Mouse (Mus musculus) stomach, embryonic 15.5 days (tissue): ENCODE data around the gene Olfr1418. TPM values are rescaled to one million over a fixed set of nuclear protein-coding genes. Genes with fewer than 3 reads are reported as not detected.
"Not testable (repeated sequence)": the region's sequence is repeated elsewhere in the genome, so short reads cannot be mapped to it uniquely, and the experiment has no call there.

Experiments used
- ATAC-seq: fragments of 200-750 bp; cut with Nextera tagmentation; 2 replicates; pipeline ENCODE4 v1.8.0; 2017; ENCODE audit warnings: low read depth, moderate number of reproducible peaks, moderate TSS enrichment; ENCODE audit not compliant: insufficient read depth, low FRiP score
- H3K27ac ChIP-seq: fragments of 300-500 bp; sonication (generic); 2 replicates; pipeline ENCODE4 v1.5.1; 2015; ENCODE audit warnings: mild to moderate bottlenecking, inconsistent platforms
- H3K27me3 ChIP-seq: fragments of 300-500 bp; sonication (generic); replicated peaks from 2 replicates; pipeline ENCODE4 v1.6.1; 2015; ENCODE audit warnings: inconsistent platforms
- H3K36me3 ChIP-seq: fragments of 300-500 bp; sonication (generic); 2 replicates; pipeline ENCODE4 v1.6.1; 2015; ENCODE audit warnings: inconsistent platforms
- H3K4me1 ChIP-seq: fragments of 300-500 bp; sonication (generic); 2 replicates; pipeline ENCODE4 v1.6.1; 2015; ENCODE audit warnings: inconsistent platforms
- H3K4me2 ChIP-seq: fragments of 300-500 bp; sonication (generic); 2 replicates; pipeline ENCODE4 v1.6.1; 2015; ENCODE audit warnings: mild to moderate bottlenecking, inconsistent platforms
- H3K4me3 ChIP-seq: fragments of 300-500 bp; sonication (generic); replicated peaks from 2 replicates; pipeline ENCODE4 v1.5.1; 2015; ENCODE audit warnings: inconsistent platforms
- H3K9ac ChIP-seq: fragments of 300-500 bp; sonication (generic); 2 replicates; pipeline ENCODE4 v1.6.1; 2015; ENCODE audit warnings: inconsistent platforms
- H3K9me3 ChIP-seq: fragments of 300-500 bp; sonication (generic); 2 replicates; pipeline ENCODE4 v1.6.1; 2016; ENCODE audit warnings: inconsistent platforms
- WGBS: fragments of 180-500 bp; shearing (Covaris S2); methylation state at CpG from one replicate; pipeline ENCODE4 v1.1.7; 2015; 5-methylcytosine and 5-hydroxymethylcytosine counted together
- polyA plus RNA-seq: library from polyadenylated mRNA; unstranded; fragments of >200 nt; fragmentation: Nextera tagmentation; extraction: Ambion mirVana; gene quantifications from 2 replicates; pipeline ENCODE4 v1.2.1, GENCODE M21; 2015

Gene Olfr1418
- polyA plus RNA-seq: not detected in 2 replicates

DNA sequence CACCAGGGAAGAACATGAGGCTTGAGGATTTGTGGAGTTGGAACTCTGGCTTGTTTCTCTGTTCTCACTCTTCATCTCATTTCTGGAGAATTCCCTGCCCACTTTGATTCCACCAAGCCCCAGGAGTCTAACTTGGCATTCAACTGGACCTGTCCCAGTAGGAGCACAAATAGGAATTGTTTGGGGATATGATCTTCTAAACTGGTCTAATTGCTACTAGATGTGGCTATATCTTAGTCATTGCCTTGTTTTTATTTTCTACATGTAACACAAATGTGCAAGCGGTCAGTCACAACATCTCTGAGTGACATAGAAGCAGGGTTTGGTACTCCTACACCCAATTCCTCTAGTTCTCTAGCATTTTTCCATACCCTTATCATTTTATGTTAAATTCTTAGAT, at the start of gene Olfr1418:
Olfr1418 (minus strand) TSS at position 101 of the 400 bp plus-strand sequence.
- Histone ChIP-seq H3K9ac (no peak within 1 kb of the TSS), H3K27me3 (no peaks in the 10 kb centered on the region), H3K27ac (no peak within 1 kb of the TSS), H3K4me2 (no peak within 1 kb of the TSS), H3K4me3 (no peak within 1 kb of the TSS), H3K4me1 (no peaks in the 10 kb centered on the region), H3K9me3 (no peaks in the 10 kb centered on the region), H3K36me3 (no peaks in the 10 kb centered on the region)
- no peak for ATAC-seq
- WGBS: 92% methylated on average over 1 of the region's 1 CpGs

DNA sequence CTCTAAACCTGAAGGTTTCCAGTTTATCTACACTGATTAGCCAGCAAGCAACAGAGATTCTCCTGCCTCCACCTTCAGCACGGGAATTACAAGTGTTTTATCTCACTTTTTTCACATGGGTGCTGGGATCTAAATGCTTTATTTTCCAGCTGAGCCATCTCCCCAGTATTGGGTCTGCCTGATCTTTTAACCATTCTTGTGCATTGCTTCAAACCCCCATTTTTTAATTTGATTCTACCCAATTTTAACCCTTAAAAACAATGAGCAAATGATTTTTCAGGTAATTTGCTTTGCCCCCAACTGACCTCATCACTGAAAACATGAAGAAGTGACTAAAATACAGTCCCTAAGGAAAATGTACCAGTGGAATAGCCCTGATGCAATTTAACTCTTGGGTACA, 25.4 kb upstream of the Olfr1418 start, which contains the start of gene Olfr1420:
Olfr1420 (plus strand) TSS at position 301 of the 400 bp plus-strand sequence.
- no peak for ATAC-seq
- Histone ChIP-seq H3K4me1 (no peaks in the 10 kb centered on the region), H3K27me3 (no peaks in the 10 kb centered on the region), H3K36me3 (no peaks in the 10 kb centered on the region), H3K4me2 (no peak within 1 kb of the TSS), H3K9me3 (no peaks in the 10 kb centered on the region), H3K4me3 (no peak within 1 kb of the TSS), H3K9ac (no peak within 1 kb of the TSS), H3K27ac (no peak within 1 kb of the TSS)
- 41% methylated on average over 1 of the region's 1 CpGs for WGBS

DNA sequence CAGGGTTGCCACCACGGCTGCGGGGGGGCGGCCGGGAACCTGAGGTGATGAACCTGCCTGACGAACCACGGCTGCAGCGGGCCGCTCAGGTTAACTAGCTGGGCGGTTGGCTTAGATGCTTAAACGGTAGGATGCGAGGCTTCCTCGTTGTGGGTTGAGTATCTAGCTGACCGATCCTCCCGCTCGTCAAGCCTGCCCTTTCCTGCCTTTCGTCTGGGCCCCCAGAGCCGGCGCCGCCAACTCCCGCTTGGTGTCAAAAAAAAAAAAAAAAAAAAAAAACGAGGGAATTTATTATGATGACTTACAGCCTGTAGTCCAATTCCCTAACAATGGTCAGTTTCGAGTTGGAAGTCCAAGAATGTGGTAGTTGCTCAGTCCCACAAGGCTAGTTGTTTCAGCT, 17.5 kb upstream of the Olfr1418 start:
- H3K4me2 ChIP-seq: peak overlapping the region; percentile 8; the same call in 1 of the 2 replicates
- H3K36me3 ChIP-seq, ATAC-seq, H3K9ac ChIP-seq, H3K4me3 ChIP-seq, H3K27me3 ChIP-seq, H3K4me1 ChIP-seq, H3K9me3 ChIP-seq, H3K27ac ChIP-seq: not testable (repeated sequence)
- WGBS: 56% methylated on average over 22 of the region's 22 CpGs

DNA sequence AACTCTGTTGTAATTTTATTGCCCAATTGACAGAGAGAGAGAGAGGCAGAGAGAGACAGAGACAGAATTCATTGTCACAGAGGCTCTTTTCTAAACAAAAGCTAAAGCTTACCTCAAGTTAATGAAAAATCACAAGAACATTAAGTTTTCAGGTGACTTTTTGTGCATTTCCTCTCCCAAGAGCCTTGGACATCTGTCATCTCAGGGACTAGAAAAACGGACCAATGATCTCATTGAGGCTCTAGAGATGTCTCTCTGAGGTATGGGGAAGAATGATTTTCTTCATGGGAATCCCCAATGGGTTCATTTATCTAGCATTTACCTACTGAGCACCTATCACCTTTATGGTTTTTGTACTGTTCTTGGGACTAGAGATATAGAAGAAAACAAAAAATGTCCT, 14.1 kb upstream of the Olfr1418 start, which contains the start of gene Olfr1419:
Olfr1419 (minus strand) TSS at position 101 of the 400 bp plus-strand sequence.
- no peak within 1 kb of the TSS for H3K9ac ChIP-seq
- no peak within 1 kb of the TSS for H3K27ac ChIP-seq
- no peak within 1 kb of the TSS for H3K4me3 ChIP-seq
- H3K4me1 ChIP-seq: no peaks in the 10 kb centered on the region
- no peaks in the 10 kb centered on the region for H3K36me3 ChIP-seq
- no peaks in the 10 kb centered on the region for H3K9me3 ChIP-seq
- H3K27me3 ChIP-seq: no peaks in the 10 kb centered on the region
- no peak within 1 kb of the TSS for H3K4me2 ChIP-seq
- WGBS: 32% methylated on average over 1 of the region's 1 CpGs
- no peak for ATAC-seq

DNA sequence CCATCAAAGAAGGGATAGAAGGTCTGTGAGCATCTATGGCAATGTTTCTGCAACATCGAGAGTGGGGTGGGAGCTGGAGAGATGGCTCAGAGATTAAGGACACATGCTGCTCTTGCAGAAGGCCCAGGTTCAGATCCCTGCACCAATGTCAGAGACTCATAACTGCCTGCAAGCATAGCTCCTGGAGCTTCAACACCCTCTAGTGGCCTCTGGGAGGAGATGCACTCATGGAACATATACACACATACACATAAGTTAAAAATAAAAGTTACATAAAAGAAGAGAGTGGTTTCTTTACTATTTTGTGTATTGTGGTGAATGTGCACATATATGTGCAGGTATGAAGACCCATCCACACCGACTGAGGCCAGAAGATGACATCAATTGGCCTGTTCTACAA, 7.0 kb upstream of the Olfr1418 start:
- Histone ChIP-seq H3K4me1 (no peaks in the 10 kb centered on the region), H3K27ac (no peak overlapping the region), H3K9me3 (no peaks in the 10 kb centered on the region), H3K36me3 (no peaks in the 10 kb centered on the region), H3K4me3 (no peak overlapping the region), H3K9ac (no peak overlapping the region), H3K4me2 (no peak overlapping the region), H3K27me3 (no peaks in the 10 kb centered on the region)
- 69% methylated on average over 2 of the region's 2 CpGs for WGBS
- ATAC-seq: no peak

DNA sequence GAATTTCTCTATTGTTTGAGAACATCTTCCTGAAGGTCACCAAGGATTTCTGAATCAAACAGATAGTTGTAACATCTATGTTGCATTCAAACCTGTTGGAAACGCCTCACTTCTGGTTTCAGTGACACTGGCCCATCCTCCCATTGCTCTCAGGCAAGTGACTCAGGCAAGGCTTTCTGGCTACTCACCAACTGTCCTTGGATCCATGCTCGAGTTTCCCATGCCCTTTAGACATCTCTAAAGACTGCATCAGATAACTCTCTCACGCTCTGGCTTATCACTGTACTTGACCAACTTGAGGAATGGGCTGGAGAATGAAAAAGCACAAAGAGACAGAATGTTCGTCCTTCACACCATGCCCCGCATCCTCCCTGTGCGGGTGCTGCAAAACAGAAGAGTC, 4.4 kb downstream of the Olfr1418 start:
- Histone ChIP-seq H3K4me3 (no peak overlapping the region), H3K27me3 (no peaks in the 10 kb centered on the region), H3K4me1 (no peaks in the 10 kb centered on the region), H3K4me2 (no peak overlapping the region), H3K9ac (no peak overlapping the region), H3K9me3 (no peaks in the 10 kb centered on the region), H3K36me3 (no peaks in the 10 kb centered on the region), H3K27ac (no peak overlapping the region)
- 72% methylated on average over 6 of the region's 6 CpGs for WGBS
- no peak for ATAC-seq

DNA sequence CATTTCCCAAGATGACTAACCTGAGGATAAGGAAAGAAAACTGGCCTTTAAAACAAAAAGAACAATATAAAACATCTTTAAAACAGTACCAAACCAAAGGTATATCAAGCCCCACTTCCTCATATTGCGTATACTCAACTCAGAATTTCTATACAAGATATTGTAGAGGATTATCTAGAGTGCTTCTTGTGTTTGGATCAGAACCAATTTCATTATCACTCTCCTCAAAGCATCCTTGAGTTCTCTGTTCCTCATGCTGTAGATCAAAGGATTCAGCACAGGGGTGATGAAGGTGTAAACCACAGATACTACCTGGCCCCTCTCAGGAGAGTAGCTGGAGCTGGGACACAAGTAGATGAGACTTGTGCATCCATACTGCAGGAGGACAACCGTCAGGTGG, 6.0 kb downstream of the Olfr1418 start:
- H3K9ac ChIP-seq: no peak overlapping the region
- no peak overlapping the region for H3K4me2 ChIP-seq
- no peaks in the 10 kb centered on the region for H3K9me3 ChIP-seq
- no peaks in the 10 kb centered on the region for H3K4me1 ChIP-seq
- no peaks in the 10 kb centered on the region for H3K27me3 ChIP-seq
- no peak overlapping the region for H3K4me3 ChIP-seq
- H3K36me3 ChIP-seq: no peaks in the 10 kb centered on the region
- 86% methylated on average over 2 of the region's 2 CpGs for WGBS
- no peak for ATAC-seq
- no peak overlapping the region for H3K27ac ChIP-seq

DNA sequence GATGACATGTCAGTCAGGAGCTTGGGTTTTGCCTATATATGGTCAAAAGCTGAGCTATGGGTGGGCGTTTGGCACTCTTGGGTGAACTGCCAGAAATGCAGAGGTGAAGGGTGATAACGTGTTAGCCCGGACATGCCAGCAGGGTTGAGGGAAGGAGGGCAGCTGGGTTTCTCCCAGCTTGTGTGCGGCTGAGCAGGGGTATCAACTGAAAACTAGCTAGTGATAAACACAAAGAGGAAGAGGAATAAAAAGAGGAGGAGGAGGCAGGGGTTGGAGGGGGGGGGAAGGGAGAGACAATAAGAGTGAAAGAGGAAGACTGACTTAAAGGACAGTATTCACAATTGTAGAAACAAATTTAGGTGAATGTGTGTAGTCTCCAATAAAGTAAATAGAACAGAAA, 8.2 kb downstream of the Olfr1418 start:
- Histone ChIP-seq H3K9me3 (no peaks in the 10 kb centered on the region), H3K4me3 (no peak overlapping the region), H3K27ac (no peak overlapping the region), H3K4me1 (no peaks in the 10 kb centered on the region), H3K4me2 (no peak overlapping the region), H3K27me3 (no peaks in the 10 kb centered on the region), H3K36me3 (no peaks in the 10 kb centered on the region), H3K9ac (no peak overlapping the region)
- ATAC-seq: no peak
- WGBS: 58% methylated on average over 4 of the region's 4 CpGs

DNA sequence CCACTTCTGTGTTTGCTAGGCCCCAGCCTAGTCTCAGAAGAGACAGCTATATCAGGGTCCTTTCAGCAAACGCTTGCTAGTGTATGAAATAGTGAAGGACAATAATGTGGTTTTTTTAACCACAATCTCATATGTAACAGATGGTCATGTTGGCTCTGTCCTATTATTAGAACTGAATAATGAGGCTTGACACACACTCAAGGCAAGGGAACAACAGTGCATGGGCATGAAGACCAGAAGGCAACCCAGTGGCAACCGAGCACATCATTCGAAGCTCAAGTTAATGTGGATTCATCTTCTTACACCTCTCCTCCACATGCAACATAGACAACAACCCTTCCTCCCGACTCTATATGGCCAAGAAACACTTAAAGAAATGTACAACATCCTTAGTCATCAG, 14.5 kb downstream of the Olfr1418 start:
- H3K4me3 ChIP-seq: no peak overlapping the region
- H3K4me2 ChIP-seq: no peak overlapping the region
- H3K27ac ChIP-seq: no peak overlapping the region
- H3K36me3 ChIP-seq: no peaks in the 10 kb centered on the region
- H3K9me3 ChIP-seq: no peaks in the 10 kb centered on the region
- 86% methylated on average over 4 of the region's 4 CpGs for WGBS
- H3K27me3 ChIP-seq: no peaks in the 10 kb centered on the region
- H3K9ac ChIP-seq: no peak overlapping the region
- H3K4me1 ChIP-seq: no peaks in the 10 kb centered on the region
- ATAC-seq: no peak

DNA sequence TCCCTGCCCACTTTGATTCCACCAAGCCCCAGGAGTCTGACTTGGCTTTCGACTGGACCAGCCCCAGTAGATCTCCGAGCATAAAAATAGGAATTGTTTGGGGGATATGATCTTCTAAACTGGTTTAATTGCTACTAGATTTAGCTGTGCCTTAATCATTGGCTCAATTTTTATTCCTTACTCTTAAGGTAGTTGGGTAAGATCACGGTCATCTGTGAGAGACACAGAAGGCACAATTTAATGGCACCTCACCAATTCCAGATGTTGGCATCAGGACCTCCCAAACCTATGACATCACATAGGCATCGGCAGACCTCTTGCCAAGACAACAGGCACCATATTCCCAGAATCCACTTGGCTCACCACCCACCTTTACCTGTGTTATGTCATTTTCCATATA, 21.7 kb downstream of the Olfr1418 start, which contains the start of gene Olfr1417:
Olfr1417 (minus strand) TSS at position 101 of the 400 bp plus-strand sequence.
- no peaks in the 10 kb centered on the region for H3K36me3 ChIP-seq
- no peaks in the 10 kb centered on the region for H3K27me3 ChIP-seq
- WGBS: 84% methylated on average over 4 of the region's 4 CpGs
- no peak for ATAC-seq
- H3K4me2 ChIP-seq: no peak within 1 kb of the TSS
- H3K27ac ChIP-seq: no peak within 1 kb of the TSS
- no peaks in the 10 kb centered on the region for H3K9me3 ChIP-seq
- no peak within 1 kb of the TSS for H3K9ac ChIP-seq
- H3K4me1 ChIP-seq: no peaks in the 10 kb centered on the region
- no peak within 1 kb of the TSS for H3K4me3 ChIP-seq

DNA sequence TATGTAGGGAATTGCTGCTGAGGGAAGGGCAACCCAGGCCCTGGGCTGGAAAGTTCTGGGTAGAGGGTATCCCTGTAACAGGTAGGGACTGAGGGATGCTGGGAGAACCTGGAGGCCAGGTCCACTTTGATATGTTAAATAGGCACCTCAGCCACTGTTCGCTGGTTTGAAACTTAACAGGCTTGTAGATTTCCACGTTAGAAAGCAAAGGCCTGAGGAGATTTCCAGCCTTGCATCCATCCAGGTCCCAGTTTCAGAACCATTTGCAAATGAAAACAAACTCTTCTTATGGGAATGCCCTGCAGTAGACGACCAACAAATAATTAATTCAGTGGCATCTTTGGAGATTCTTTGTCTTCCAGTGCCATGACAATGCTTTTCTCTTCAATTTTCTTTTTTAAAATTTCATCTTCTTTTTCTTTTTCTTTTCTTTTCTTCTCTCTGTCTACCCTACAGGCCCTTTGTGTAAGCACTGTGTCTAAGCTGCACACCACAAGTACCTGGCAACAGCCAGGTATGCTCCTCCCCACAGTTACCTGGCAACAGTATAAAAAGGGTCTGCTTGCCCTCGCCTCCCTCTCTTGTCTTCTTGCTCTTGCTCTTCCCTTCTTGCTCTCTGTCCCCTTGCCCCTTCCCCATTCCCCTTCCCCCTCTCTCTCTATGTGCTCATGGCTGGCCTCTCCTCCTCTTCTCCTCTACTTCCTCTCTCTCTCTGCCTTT, 37.4 kb downstream of the Olfr1418 start:
- Histone ChIP-seq H3K9me3 (no peaks in the 10 kb centered on the region), H3K4me2 (no peak overlapping the region), H3K9ac (no peak overlapping the region), H3K36me3 (no peaks in the 10 kb centered on the region), H3K27ac (no peak overlapping the region), H3K4me1 (peaks cover 4% of the 10 kb centered on the region; the same call in 1 of the 2 replicates), H3K27me3 (no peaks in the 10 kb centered on the region), H3K4me3 (no peak overlapping the region)
- WGBS: 46% methylated on average over 4 of the region's 4 CpGs
- ATAC-seq: no peak

DNA sequence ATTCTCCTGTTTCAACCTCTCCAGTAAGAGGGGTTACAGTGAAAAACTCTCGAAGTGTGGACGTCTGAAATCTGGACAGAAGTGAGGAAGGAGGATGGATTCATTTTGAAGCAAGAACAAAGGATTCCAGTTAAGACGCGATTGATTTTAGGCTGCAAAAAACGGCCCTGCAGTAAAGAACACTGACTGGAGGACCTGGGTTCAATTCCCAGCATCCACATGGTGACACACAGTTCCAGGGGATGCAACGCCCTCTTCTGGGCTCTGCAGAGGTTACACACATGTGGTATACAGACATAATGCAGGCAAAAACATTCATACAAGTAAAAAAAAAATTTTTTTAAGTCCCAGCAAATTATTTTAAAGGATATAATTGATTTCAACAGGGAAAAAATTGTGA, 40.7 kb downstream of the Olfr1418 start:
- Histone ChIP-seq H3K4me3 (peak overlapping the region; percentile 82), H3K9ac (no peak overlapping the region), H3K36me3 (no peaks in the 10 kb centered on the region), H3K9me3 (no peaks in the 10 kb centered on the region), H3K4me1 (peaks cover 9% of the 10 kb centered on the region; the same call in 1 of the 2 replicates), H3K27ac (no peak overlapping the region), H3K4me2 (peak overlapping the region; percentile 89), H3K27me3 (no peaks in the 10 kb centered on the region)
- 30% methylated on average over 6 of the region's 6 CpGs for WGBS
- no peak for ATAC-seq
